Mouse (Mus musculus) intestine, postnatal 0 days (tissue): ENCODE results near the gene Ift122. TPM values are rescaled to one million over a fixed set of nuclear protein-coding genes. Genes with fewer than 3 reads are reported as not detected.

Experiments
- ATAC-seq: fragments of 200-750 bp; cut with Nextera tagmentation; 2 replicates; pipeline ENCODE4 v1.8.0; 2017; ENCODE audit warnings: mild to moderate bottlenecking, moderate TSS enrichment, moderate library complexity
- H3K27ac ChIP-seq: fragments of 300-500 bp; sonication (generic); 2 replicates; pipeline ENCODE4 v1.5.1; 2014; ENCODE audit warnings: mild to moderate bottlenecking, low read depth, low read length, moderate library complexity
- H3K27me3 ChIP-seq: fragments of 300-500 bp; sonication (generic); replicated peaks from 2 replicates; pipeline ENCODE4 v1.6.1; 2014; ENCODE audit warnings: low read length, mixed read lengths; ENCODE audit not compliant: control insufficient read depth, insufficient read depth
- H3K36me3 ChIP-seq: fragments of 300-500 bp; sonication (generic); 2 replicates; pipeline ENCODE4 v1.6.1; 2014; ENCODE audit warnings: mild to moderate bottlenecking, moderate library complexity; ENCODE audit not compliant: control insufficient read depth, insufficient read depth
- H3K4me1 ChIP-seq: fragments of 300-500 bp; sonication (generic); replicated peaks from 2 replicates; pipeline ENCODE4 v1.6.1; 2014; ENCODE audit warnings: antibody characterized with exemption, low read length, mixed read lengths; ENCODE audit not compliant: control insufficient read depth, insufficient read depth
- H3K4me2 ChIP-seq: fragments of 300-500 bp; sonication (generic); replicated peaks from 2 replicates; pipeline ENCODE4 v1.6.1; 2014; ENCODE audit warnings: low read depth, mild to moderate bottlenecking, moderate library complexity
- H3K4me3 ChIP-seq: fragments of 300-500 bp; sonication (generic); 2 replicates; pipeline ENCODE4 v1.5.1; 2014; ENCODE audit warnings: low read depth, low read length
- H3K9ac ChIP-seq: fragments of 300-500 bp; sonication (generic); 2 replicates; pipeline ENCODE4 v1.6.1; 2014; ENCODE audit warnings: mild to moderate bottlenecking, low read depth, low read length
- H3K9me3 ChIP-seq: fragments of 300-500 bp; sonication (generic); 2 replicates; pipeline ENCODE4 v1.6.1; 2016; ENCODE audit warnings: mixed run types; ENCODE audit not compliant: control insufficient read depth
- CTCF ChIP-seq: sonication (generic); IDR thresholded peaks from 2 replicates; pipeline ENCODE4 v1.5.1; 2016; ENCODE audit warnings: low read depth, mild to moderate bottlenecking, control low read depth, antibody characterized with exemption, moderate library complexity
- WGBS: fragments of 180-500 bp; shearing (Covaris S2); extraction: QIAGEN DNeasy Blood & Tissue Kit; methylation state at CpG from one replicate; pipeline ENCODE4 v1.1.7; 2014; 5-methylcytosine and 5-hydroxymethylcytosine counted together
- polyA plus RNA-seq: library from polyadenylated mRNA; unstranded; fragments of >200 nt; fragmentation: Nextera tagmentation; extraction: Ambion mirVana; gene quantifications from 2 replicates; pipeline ENCODE4 v1.2.1, GENCODE M21; 2015

Ift122 gene
- polyA plus RNA-seq, 1 experiment from 2014 or later: 3.0 TPM

- Histone ChIP-seq H3K4me2 (no peak overlapping the region), H3K36me3 (no peaks in the 10 kb centered on the region), H3K4me3 (no peak overlapping the region), H3K4me1 (no peaks in the 10 kb centered on the region), H3K9me3 (no peaks in the 10 kb centered on the region), H3K27me3 (no peaks in the 10 kb centered on the region), H3K27ac (no peak overlapping the region), H3K9ac (no peak overlapping the region)
- no peak for ATAC-seq
- TF ChIP-seq CTCF: no peak
- WGBS: 76% methylated on average over 10 of the region's 10 CpGs
Observed at GRCm38 (mm10) chr6:115927292-115928242, 74.3 kb downstream of the Ift122 start.

- Histone ChIP-seq H3K27ac (no peak overlapping the region), H3K27me3 (no peaks in the 10 kb centered on the region), H3K4me2 (no peak overlapping the region), H3K4me3 (no peak overlapping the region), H3K36me3 (no peaks in the 10 kb centered on the region), H3K9me3 (no peaks in the 10 kb centered on the region), H3K4me1 (no peaks in the 10 kb centered on the region), H3K9ac (no peak overlapping the region)
- TF ChIP-seq CTCF: no peak
- ATAC-seq: no peak
- WGBS: 39% methylated on average over 5 of the region's 5 CpGs
Observed at GRCm38 (mm10) chr6:115930018-115930417, 76.7 kb downstream of the Ift122 start.

- H3K27me3 ChIP-seq: no peaks in the 10 kb centered on the region
- H3K4me3 ChIP-seq: no peak within 1 kb of the TSS
- 70% methylated on average over 14 of the region's 14 CpGs for WGBS
- H3K36me3 ChIP-seq: no peaks in the 10 kb centered on the region
- H3K9me3 ChIP-seq: no peaks in the 10 kb centered on the region
- ATAC-seq: no peak
- H3K4me1 ChIP-seq: no peaks in the 10 kb centered on the region
- H3K9ac ChIP-seq: no peak within 1 kb of the TSS
- TF ChIP-seq CTCF: no peak
- no peak within 1 kb of the TSS for H3K4me2 ChIP-seq
- H3K27ac ChIP-seq: no peak within 1 kb of the TSS
Observed at GRCm38 (mm10) chr6:115931639-115932038, 78.4 kb downstream of the Ift122 start, which contains the start of gene Rho. Gene Rho (plus strand): TSS chr6:115931748.

- TF ChIP-seq CTCF: no peak
- Histone ChIP-seq H3K36me3 (no peaks in the 10 kb centered on the region), H3K4me3 (no peak overlapping the region), H3K4me1 (no peaks in the 10 kb centered on the region), H3K9me3 (no peaks in the 10 kb centered on the region), H3K27me3 (no peaks in the 10 kb centered on the region), H3K27ac (no peak overlapping the region), H3K9ac (no peak overlapping the region), H3K4me2 (no peak overlapping the region)
- 88% methylated on average over 3 of the region's 3 CpGs for WGBS
- ATAC-seq: no peak
Observed at GRCm38 (mm10) chr6:115932391-115932790, 79.1 kb downstream of the Ift122 start.

- no peak overlapping the region for H3K4me3 ChIP-seq
- H3K9ac ChIP-seq: no peak overlapping the region
- H3K4me2 ChIP-seq: no peak overlapping the region
- H3K4me1 ChIP-seq: no peaks in the 10 kb centered on the region
- ATAC-seq: no peak
- WGBS: 85% methylated on average over 8 of the region's 8 CpGs
- no peaks in the 10 kb centered on the region for H3K27me3 ChIP-seq
- H3K9me3 ChIP-seq: no peaks in the 10 kb centered on the region
- no peaks in the 10 kb centered on the region for H3K36me3 ChIP-seq
- no peak for TF ChIP-seq CTCF
- no peak overlapping the region for H3K27ac ChIP-seq
Observed at GRCm38 (mm10) chr6:115935544-115935943, 82.3 kb downstream of the Ift122 start.

GRCm38 (mm10) chr6:115938011-115938410 lies 84.7 kb downstream of the Ift122 start:
- 85% methylated on average over 2 of the region's 2 CpGs for WGBS
- Histone ChIP-seq H3K9me3 (no peaks in the 10 kb centered on the region), H3K4me3 (no peak overlapping the region), H3K27me3 (no peaks in the 10 kb centered on the region), H3K36me3 (no peaks in the 10 kb centered on the region), H3K4me2 (no peak overlapping the region), H3K27ac (no peak overlapping the region), H3K4me1 (no peaks in the 10 kb centered on the region), H3K9ac (no peak overlapping the region)
- no peak for ATAC-seq
- TF ChIP-seq CTCF: no peak
